Mouse (Mus musculus): ENCODE results near the gene Chga.

Gene Chga

GRCm38 (mm10) chr12:102599801-102600200 lies 45.0 kb downstream of the Chga start:
- no peak for DNase-seq (ENCODE audit: low read depth, low spot score)

DNA sequence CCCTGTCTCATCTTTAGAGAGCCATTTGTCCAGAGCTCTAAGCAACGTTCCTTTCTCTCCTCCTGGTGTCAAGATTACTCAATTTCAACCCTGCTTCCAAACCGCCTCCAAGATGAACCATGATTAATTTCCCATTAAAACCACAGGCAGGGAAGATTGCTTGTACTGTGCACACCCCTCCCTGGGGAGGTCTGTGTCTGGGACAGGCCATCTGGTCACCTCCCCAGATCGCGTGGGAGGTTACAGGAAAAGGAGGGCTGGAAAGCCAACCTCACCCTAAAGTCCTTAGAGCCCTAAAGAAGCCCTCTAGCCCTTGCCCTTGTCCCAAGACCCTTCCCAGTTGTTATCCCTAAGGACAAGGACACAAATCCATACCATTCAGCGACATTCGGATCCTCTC lies 45.6 kb downstream of the Chga start:
- no peak for DNase-seq (ENCODE audit: low read depth, low spot score)

DNA sequence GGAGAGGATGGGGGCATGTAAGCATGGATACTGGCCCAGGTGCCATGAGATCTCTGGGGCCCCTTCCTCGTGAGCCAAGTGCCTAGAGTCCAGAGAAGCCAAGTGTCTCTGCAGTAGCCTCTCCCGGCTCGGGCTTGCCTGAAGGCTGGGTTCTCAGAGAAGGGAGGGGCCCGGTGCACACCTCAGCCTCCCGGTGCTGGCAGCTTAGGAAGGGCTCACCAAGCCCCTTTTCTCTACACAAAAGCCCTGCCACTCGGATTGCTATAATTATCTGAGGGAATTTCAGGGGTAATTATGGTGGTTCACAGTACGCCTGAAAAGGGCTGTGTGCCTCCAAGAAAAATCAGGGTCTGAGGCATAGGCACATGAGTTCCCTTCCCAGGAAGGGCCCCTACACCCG lies 47.1 kb downstream of the Chga start:
- no peak for DNase-seq (ENCODE audit: low read depth, low spot score)

DNA sequence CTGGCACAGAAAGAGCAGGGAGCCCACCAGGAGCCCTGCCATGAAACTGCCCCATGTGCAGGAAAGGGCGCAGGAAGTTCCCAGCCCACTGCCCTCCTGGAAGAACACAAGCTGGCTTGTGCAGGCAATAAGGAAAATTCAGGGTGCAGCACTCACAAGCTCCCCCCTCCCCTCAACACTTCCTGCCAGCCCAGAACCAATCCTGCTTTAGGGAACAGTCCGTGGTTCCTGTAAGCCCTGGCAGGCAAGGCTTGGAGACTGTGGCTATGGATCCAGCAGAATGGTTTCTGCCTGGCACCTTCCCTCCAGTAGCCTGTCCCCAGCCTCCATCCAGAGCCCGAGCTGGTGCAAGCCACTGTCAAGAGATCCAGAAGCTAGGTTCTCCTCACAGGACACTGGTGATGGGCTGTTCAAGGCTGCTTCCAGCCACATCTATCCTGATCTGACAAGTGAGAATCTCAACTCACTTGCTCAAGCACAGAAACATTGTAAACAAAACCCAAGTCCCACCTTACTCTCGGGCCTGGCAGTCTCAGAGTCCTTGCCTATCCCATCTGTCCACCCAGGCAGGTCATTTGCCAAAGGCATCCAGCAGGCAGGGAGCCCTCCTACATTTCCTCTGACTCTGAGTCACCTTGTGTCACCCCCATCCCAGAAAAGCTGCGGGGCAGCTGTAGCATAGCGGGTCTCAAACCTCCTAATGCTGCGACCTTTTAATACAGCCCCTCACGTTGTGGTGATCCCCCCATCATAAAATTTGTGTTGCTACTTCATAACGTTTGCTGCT lies 47.7 kb downstream of the Chga start:
- DNase-seq (ENCODE audit: low read depth, low spot score) = no peak

DNA sequence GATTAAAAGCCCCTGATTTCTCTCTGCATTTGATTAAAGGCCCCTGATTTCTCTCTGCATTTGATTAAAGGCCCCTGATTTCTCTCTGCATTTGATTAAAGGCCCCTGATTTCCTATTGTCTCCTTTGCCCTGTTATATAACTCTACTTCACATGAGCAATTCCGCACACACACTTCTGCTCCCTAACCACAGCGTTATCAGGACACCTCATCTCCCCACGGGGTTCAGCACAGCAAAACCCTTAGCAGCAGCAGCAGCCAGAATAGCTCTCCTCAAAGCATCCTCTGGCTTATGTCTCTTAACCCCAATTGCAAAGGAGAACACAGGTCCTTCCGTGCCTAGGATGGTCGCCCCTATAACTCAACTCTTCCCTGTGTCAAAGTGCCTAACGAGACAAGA lies 50.8 kb downstream of the Chga start:
- DNase-seq (ENCODE audit: low read depth, low spot score) = no peak

- no peak for DNase-seq (ENCODE audit: low read depth, low spot score)
Observed at GRCm38 (mm10) chr12:102607066-102607465, 52.3 kb downstream of the Chga start.

- DNase-seq (ENCODE audit: low read depth, low spot score) = no peak
Observed at GRCm38 (mm10) chr12:102607808-102608517, 53.2 kb downstream of the Chga start.

GRCm38 (mm10) chr12:102610927-102611326 lies 56.2 kb downstream of the Chga start:
- no peak for DNase-seq (ENCODE audit: low read depth, low spot score)

DNA sequence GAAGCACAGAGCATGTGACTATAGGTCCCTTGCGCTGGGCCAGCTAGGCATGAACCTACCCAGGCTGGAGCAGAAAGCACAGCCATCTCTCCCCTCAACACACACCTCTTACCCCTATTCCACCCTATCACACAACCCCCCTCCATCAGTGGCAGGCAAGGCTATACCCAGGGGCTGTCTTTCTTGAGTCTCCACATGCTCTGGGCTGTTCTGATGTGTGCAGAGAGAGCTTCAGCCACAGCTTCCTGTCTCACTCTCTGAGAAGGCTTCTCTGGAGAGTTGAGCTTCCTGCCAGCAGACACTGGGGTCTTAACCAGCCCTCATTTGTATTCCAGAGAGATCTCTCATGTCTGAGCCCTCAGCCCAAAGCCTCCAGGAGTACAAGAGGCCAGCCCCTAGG lies 57.7 kb downstream of the Chga start:
- DNase-seq (ENCODE audit: low read depth, low spot score) = no peak

- DNase-seq (ENCODE audit: low read depth, low spot score) = no peak
Observed at GRCm38 (mm10) chr12:102613411-102613810, 58.6 kb downstream of the Chga start.
